Mouse (Mus musculus) limb, embryonic 15.5 days (tissue): ENCODE measurements around the gene Mettl16. TPM values are rescaled to one million over a fixed set of nuclear protein-coding genes. Genes with fewer than 3 reads are reported as not detected.

Experiments
- ATAC-seq: fragments of 200-750 bp; cut with Nextera tagmentation; 2 replicates; pipeline ENCODE4 v1.8.0; 2017; ENCODE audit warnings: low read depth, moderate TSS enrichment; ENCODE audit not compliant: insufficient number of reproducible peaks, low FRiP score, low TSS enrichment
- H3K27ac ChIP-seq: fragments of 300-500 bp; sonication (generic); 2 replicates; pipeline ENCODE4 v1.5.1; 2015; ENCODE audit warnings: moderate library complexity, mild to moderate bottlenecking, inconsistent platforms
- H3K27me3 ChIP-seq: fragments of 300-500 bp; sonication (generic); 2 replicates; pipeline ENCODE4 v1.6.1; 2015; ENCODE audit warnings: inconsistent platforms
- H3K36me3 ChIP-seq: fragments of 300-500 bp; sonication (generic); 2 replicates; pipeline ENCODE4 v1.6.1; 2015; ENCODE audit warnings: inconsistent platforms
- H3K4me1 ChIP-seq: fragments of 300-500 bp; sonication (generic); 2 replicates; pipeline ENCODE4 v1.6.1; 2015; ENCODE audit warnings: inconsistent platforms
- H3K4me2 ChIP-seq: fragments of 300-500 bp; sonication (generic); 2 replicates; pipeline ENCODE4 v1.6.1; 2015; ENCODE audit warnings: mild to moderate bottlenecking, inconsistent platforms
- H3K4me3 ChIP-seq: fragments of 300-500 bp; sonication (generic); 2 replicates; pipeline ENCODE4 v1.5.1; 2015; ENCODE audit warnings: mild to moderate bottlenecking, inconsistent platforms
- H3K9ac ChIP-seq: fragments of 300-500 bp; sonication (generic); 2 replicates; pipeline ENCODE4 v1.6.1; 2015; ENCODE audit warnings: inconsistent platforms
- H3K9me3 ChIP-seq: fragments of 300-500 bp; sonication (generic); 2 replicates; pipeline ENCODE4 v1.6.1; 2016; ENCODE audit warnings: inconsistent platforms
- WGBS: fragments of 180-500 bp; shearing (Covaris S2); methylation state at CpG from one replicate; pipeline ENCODE4 v1.1.7; 2015; 5-methylcytosine and 5-hydroxymethylcytosine counted together
- microRNA-seq: library from miRNA; unstranded; fragments of <30 nt; microRNA quantifications from one replicate; pipeline ENCODE4, GENCODE M21; 2016
- polyA plus RNA-seq: library from polyadenylated mRNA; unstranded; fragments of >200 nt; fragmentation: Nextera tagmentation; extraction: Ambion mirVana; gene quantifications from 2 replicates; pipeline ENCODE4 v1.2.1, GENCODE M21; 2015

Mettl16 gene
- polyA plus RNA-seq, 1 experiment from 2014 or later = 49.0 TPM

DNA sequence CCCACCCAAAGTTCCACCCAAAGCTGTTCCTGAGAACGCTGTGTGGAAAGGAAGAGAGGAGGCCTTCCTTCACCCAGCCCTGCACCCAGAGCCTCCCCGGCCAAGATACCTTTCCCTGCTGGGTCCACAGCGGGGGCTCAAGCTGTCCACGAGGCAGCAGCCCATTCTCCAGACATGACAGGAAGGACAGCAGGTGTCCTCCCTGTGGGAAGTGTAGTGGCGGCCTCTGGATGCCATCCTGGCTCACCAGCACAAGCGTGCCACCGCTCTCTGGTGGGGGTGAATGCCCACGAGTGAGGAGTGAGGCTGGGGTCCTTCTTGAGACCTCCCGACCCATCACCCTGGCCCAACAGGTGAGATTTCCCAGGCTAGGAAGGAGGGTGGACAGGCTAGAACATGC lies 94.6 kb downstream of the Mettl16 start:
- Histone ChIP-seq H3K9me3 (no peaks in the 10 kb centered on the region), H3K4me1 (peaks cover 13% of the 10 kb centered on the region; the same call in 1 of the 2 replicates), H3K27ac (no peak overlapping the region), H3K4me3 (no peak overlapping the region), H3K4me2 (no peak overlapping the region), H3K36me3 (0 out of 2 replicates have a peak, but pooled peaks cover 6% of the 10 kb centered on the region), H3K9ac (no peak overlapping the region), H3K27me3 (no peaks in the 10 kb centered on the region)
- WGBS = 76% methylated on average over 9 of the region's 9 CpGs
- ATAC-seq = no peak

DNA sequence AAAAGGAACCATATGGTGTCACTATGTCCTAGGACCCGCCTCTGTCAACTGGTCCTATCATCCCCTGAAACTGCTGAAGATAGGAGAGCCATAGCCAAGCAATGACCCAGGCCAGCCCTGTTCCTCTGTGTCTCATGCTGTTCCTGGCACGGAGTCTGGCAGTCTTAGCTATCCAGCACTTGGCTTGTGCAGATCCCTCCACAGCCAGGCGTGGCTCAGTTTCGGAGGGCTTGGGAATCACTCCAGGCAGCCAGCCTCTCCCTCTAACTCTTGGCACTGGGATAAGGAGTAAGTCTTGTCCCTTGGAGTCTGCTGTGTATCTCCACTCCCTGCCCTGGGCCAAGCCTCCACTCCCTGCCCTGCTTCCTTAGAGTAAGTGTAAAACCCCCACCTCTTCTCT lies 96.0 kb downstream of the Mettl16 start:
- no peaks in the 10 kb centered on the region for H3K9me3 ChIP-seq
- H3K9ac ChIP-seq = no peak overlapping the region
- H3K4me2 ChIP-seq = no peak overlapping the region
- peak; percentile 41 for ATAC-seq
- peak overlapping the region; percentile 52; the same call in 1 of the 2 replicates for H3K27ac ChIP-seq
- H3K4me3 ChIP-seq = no peak overlapping the region
- H3K4me1 ChIP-seq = peaks cover 23% of the 10 kb centered on the region
- H3K27me3 ChIP-seq = no peaks in the 10 kb centered on the region
- H3K36me3 ChIP-seq = 0 out of 2 replicates have a peak, but pooled peaks cover 4% of the 10 kb centered on the region
- 53% methylated on average over 4 of the region's 4 CpGs for WGBS

DNA sequence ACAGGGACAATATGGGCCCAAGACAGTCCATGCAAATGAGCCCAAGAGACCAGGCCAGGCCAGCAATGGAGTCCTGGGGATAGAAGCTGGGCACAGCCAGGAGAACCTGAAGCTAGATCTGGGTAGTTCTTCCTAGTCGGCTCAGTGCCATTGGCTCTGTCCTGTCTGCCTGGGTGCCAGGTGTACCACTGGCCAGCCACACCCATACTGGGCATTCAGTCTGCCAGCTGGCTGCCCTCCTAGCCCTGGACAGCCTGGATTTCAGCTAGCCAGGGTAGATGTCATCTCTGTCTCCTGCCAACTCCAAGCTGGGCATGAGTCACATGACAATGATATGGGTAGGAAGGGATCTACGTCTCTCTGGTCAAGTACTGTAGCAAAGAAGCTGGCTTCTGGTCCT lies 96.6 kb downstream of the Mettl16 start:
- 82% methylated on average over 2 of the region's 2 CpGs for WGBS
- H3K36me3 ChIP-seq = 0 out of 2 replicates have a peak, but pooled peaks cover 4% of the 10 kb centered on the region
- H3K4me3 ChIP-seq = no peak overlapping the region
- no peak for ATAC-seq
- peaks cover 23% of the 10 kb centered on the region for H3K4me1 ChIP-seq
- H3K9ac ChIP-seq = no peak overlapping the region
- H3K4me2 ChIP-seq = no peak overlapping the region
- H3K27ac ChIP-seq = peak overlapping the region; percentile 52; the same call in 1 of the 2 replicates
- no peaks in the 10 kb centered on the region for H3K9me3 ChIP-seq
- H3K27me3 ChIP-seq = no peaks in the 10 kb centered on the region

DNA sequence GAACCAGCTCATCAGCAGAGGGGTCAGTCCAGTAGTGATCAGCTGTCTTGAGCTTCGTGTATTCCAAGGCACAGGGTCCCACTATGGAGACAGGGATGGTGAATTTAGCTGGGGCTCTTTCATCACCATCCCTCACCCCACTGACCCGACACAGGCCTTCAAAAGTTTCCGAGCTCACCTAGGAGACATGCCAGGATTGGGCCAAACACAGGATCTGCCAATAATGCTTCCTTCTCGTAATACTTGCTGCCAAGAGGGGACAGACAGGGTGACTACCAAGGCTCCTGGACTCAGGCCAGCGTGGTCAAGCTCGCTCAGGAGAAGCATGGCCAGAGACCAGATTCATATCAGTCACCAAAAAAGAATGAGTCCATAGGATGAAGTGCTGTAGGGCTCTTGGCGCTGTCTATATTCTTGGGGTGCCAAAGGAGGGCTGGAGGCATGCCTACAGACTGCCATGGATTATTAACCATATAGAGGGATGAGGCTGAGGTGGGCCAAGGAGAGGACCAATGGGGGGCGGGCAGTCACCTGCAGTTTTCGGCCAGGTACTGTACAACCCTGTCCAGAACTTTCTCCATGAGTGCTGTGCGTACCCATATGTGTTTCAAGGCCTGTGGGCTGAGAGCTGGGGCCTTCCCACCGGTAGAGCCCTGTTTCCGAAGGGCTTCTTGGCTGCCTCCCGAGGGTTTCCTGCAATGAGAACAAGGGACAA lies 97.6 kb downstream of the Mettl16 start:
- ATAC-seq = no peak
- Histone ChIP-seq H3K4me1 (peaks cover 23% of the 10 kb centered on the region), H3K9ac (no peak overlapping the region), H3K4me2 (no peak overlapping the region), H3K36me3 (0 out of 2 replicates have a peak, but pooled peaks cover 4% of the 10 kb centered on the region), H3K27me3 (no peaks in the 10 kb centered on the region), H3K4me3 (no peak overlapping the region), H3K27ac (no peak overlapping the region), H3K9me3 (no peaks in the 10 kb centered on the region)
- 83% methylated on average over 13 of the region's 13 CpGs for WGBS

DNA sequence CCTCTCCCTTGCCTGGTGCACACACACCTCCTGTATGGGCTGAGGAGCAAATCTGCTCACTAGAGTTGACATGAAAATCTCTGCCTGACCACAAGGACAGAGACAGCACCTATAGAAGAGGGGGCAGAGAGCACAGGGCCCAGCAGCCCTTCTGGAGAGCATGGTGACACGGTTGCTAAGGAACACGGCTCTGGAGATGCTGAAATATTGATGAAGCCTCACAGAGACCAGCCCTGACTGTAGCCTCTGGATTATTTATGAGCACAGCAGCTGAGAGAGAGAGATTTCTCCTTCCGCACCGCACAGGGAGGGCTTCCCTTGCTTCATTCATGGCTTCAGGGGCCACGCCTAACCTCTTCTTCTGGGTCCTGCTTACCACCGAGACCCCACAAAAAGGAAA lies 99.0 kb downstream of the Mettl16 start:
- H3K36me3 ChIP-seq = 0 out of 2 replicates have a peak, but pooled peaks cover 4% of the 10 kb centered on the region
- ATAC-seq = no peak

DNA sequence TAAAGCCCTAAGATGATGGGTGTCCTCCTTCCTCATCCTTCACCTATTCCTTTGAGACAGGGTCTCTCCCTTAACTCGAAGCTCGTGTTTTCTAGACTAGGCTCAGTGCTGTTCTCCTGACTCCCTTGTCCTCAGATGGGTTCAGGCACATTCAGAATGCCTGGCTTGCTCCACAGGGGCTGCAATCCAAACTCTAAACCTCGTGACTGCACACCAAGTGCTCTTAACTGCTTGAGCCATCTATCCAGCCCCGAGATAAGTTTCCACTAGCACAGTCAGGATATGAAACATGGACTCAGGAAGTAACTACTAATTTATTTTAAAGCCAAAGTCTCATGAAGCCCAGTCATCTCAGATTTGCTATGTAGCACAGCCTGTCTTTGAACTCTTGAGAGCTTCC lies 99.9 kb downstream of the Mettl16 start:
- ATAC-seq = no peak
- no peaks in the 10 kb centered on the region for H3K9me3 ChIP-seq
- H3K4me2 ChIP-seq = no peak overlapping the region
- H3K36me3 ChIP-seq = 0 out of 2 replicates have a peak, but pooled peaks cover 4% of the 10 kb centered on the region
- no peak overlapping the region for H3K4me3 ChIP-seq
- H3K27ac ChIP-seq = peak overlapping the region; percentile 24; the same call in 1 of the 2 replicates
- H3K4me1 ChIP-seq = peaks cover 35% of the 10 kb centered on the region
- no peak overlapping the region for H3K9ac ChIP-seq
- H3K27me3 ChIP-seq = no peaks in the 10 kb centered on the region
- 60% methylated on average over 4 of the region's 4 CpGs for WGBS

More for the DNA sequence above, 99.0 kb downstream of the Mettl16 start:
- 84% methylated on average over 6 of the region's 6 CpGs for WGBS
- Histone ChIP-seq H3K9ac (no peak overlapping the region), H3K27ac (no peak overlapping the region), H3K9me3 (no peaks in the 10 kb centered on the region), H3K4me1 (peaks cover 27% of the 10 kb centered on the region), H3K4me2 (no peak overlapping the region), H3K4me3 (no peak overlapping the region), H3K27me3 (no peaks in the 10 kb centered on the region)

DNA sequence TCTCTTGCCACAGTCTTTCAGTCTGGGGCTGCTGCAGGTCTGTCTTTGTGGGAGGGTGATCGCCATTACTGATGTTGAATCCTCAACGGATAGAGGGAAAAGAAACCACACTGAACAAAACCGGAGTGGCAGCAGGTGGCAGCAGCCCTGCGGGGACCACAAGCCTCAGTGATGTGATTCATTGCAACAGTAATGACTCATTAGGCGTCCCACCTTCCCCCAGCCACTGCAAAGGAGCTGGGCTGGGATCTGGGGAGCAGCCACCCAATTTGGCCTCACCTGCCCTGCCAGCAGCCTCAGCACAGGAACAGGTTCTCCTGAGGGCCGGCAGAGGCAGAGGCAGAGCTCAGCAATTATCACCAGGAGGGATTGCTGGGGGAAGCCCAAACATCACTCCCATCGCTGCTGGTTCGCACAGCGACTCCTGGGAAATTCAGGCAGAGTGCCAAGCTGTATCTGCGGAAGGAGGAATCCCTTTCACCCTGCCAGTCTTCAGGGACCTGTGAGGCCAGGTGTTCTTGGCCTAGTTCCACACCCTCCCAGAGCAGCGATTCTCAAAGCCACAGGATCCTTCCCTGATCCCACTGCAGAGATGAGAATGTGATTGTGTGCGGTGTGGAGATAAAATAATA lies 100.5 kb downstream of the Mettl16 start:
- Histone ChIP-seq H3K27ac (peak overlapping the region; percentile 24; the same call in 1 of the 2 replicates), H3K4me3 (no peak overlapping the region), H3K4me2 (no peak overlapping the region), H3K9ac (no peak overlapping the region), H3K27me3 (no peaks in the 10 kb centered on the region), H3K9me3 (no peaks in the 10 kb centered on the region), H3K36me3 (0 out of 2 replicates have a peak, but pooled peaks cover 4% of the 10 kb centered on the region), H3K4me1 (peaks cover 35% of the 10 kb centered on the region)
- no peak; the same call in 1 of the 2 replicates for ATAC-seq
- 25% methylated on average over 12 of the region's 12 CpGs for WGBS

DNA sequence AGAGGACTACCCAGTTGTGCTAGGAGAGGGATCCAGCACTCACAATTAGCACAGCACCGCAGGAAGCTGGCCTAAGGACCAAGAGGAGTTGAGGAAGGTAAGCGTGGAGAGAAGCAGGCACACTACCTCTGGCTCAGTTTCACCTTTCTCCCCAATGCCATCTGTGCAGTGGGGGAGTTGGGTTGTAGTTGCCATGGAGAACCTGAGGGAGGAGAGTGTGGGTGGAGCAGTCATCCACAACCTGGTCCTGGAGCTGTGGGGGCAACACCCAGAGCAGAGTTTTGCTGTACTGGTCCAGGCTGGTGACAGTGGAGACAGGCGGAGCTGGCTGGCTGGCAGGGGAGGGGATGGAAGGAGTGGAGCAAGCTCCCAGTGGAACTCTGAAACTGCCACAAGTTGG lies 104.0 kb downstream of the Mettl16 start:
- no peak for ATAC-seq
- Histone ChIP-seq H3K27ac (peak overlapping the region; percentile 34; the same call in 1 of the 2 replicates), H3K36me3 (no peaks in the 10 kb centered on the region), H3K4me2 (no peak overlapping the region), H3K4me1 (peaks cover 32% of the 10 kb centered on the region), H3K9me3 (no peaks in the 10 kb centered on the region), H3K9ac (no peak overlapping the region), H3K4me3 (no peak overlapping the region), H3K27me3 (no peaks in the 10 kb centered on the region)
- 49% methylated on average over 3 of the region's 3 CpGs for WGBS

DNA sequence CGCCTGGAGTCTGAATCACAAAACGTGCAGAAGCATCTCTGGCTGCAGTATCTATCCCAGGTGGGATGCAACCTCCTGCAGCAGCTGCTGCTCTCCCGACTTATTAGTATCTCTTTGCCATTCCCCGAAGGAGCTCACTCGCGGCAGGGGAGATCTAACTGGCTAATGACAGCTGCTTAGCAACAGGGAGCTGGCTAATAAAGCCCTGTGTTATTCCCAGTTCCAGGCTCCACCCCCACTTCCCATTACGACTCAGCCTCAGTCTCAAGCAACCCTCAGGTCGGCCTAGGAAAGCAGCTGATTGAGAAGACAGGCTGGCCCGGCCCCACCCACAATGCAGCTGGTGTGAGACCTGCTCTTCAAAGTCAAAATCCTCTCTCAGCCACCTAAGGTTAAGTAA lies 106.2 kb downstream of the Mettl16 start:
- no peaks in the 10 kb centered on the region for H3K9me3 ChIP-seq
- ATAC-seq = peak; percentile 57; the same call in 1 of the 2 replicates
- WGBS = 3% methylated on average over 9 of the region's 9 CpGs
- H3K4me2 ChIP-seq = no peak overlapping the region
- no peak overlapping the region for H3K9ac ChIP-seq
- no peaks in the 10 kb centered on the region for H3K36me3 ChIP-seq
- H3K27me3 ChIP-seq = no peaks in the 10 kb centered on the region
- H3K4me1 ChIP-seq = peaks cover 22% of the 10 kb centered on the region
- no peak overlapping the region for H3K27ac ChIP-seq
- no peak overlapping the region for H3K4me3 ChIP-seq

Small RNA genes within 50 kb of the gene (microRNA-seq; reads per million reads assigned to microRNA genes)
- not detected for gene Mir6926

Other genes with a start within 250 kb of the Mettl16 start
- 1.6 and 2.0 TPM in 2 replicates for gene Rap1gap2, start 159.9 kb upstream of the Mettl16 start, polyA plus RNA-seq
- 0.25 and 0.31 TPM in 2 replicates for gene Ccdc92b, start 151.2 kb upstream of the Mettl16 start, polyA plus RNA-seq
- gene Cluh, start 121.3 kb upstream of the Mettl16 start, polyA plus RNA-seq = 23.9 and 24.7 TPM in 2 replicates
- 44.7 and 46.2 TPM in 2 replicates for gene Pafah1b1, start 46.2 kb upstream of the Mettl16 start, polyA plus RNA-seq
- 5.1 and 5.4 TPM in 2 replicates for gene Mnt, start 60.1 kb downstream of the Mettl16 start, polyA plus RNA-seq
- gene Sgsm2, start 126.2 kb downstream of the Mettl16 start, polyA plus RNA-seq = 5.8 and 6.6 TPM in 2 replicates
- gene Tsr1, start 127.2 kb downstream of the Mettl16 start, polyA plus RNA-seq = 45.4 and 46.6 TPM in 2 replicates
- gene Smg6, start 155.0 kb downstream of the Mettl16 start, polyA plus RNA-seq = 14.6 and 17.6 TPM in 2 replicates
- 29.1 and 29.4 TPM in 2 replicates for gene Srr, start 155.1 kb downstream of the Mettl16 start, polyA plus RNA-seq